Mouse (Mus musculus): ENCODE data around the gene Rcan3. TPM values are rescaled to one million over a fixed set of nuclear protein-coding genes. Genes with fewer than 3 reads are reported as not detected.

The Rcan3 gene
- polyA plus RNA-seq, 2 experiments = 14.0 to 16.1 TPM

GRCm38 (mm10) chr4:135401881-135402280 lies 31.8 kb downstream of the Rcan3 start:
- no peak overlapping the region for H3K4me2 ChIP-seq (replicated peaks; ENCODE audit: low read depth, low read length, severe bottlenecking)
- no peak for TF ChIP-seq POLR2A (IDR thresholded peaks at IDR 0.05; ENCODE audit: borderline replicate concordance, extremely low read depth, insufficient read depth, insufficient read length)
- H3K27ac ChIP-seq (replicated peaks; ENCODE audit: low read depth, low read length) = no peak overlapping the region
- DNase-seq (ENCODE audit: low spot score) = no peak
- no peak overlapping the region for H3K9ac ChIP-seq (ENCODE audit: low read depth, low read length, severe bottlenecking)
- no peak for ATAC-seq (ENCODE audit: low FRiP score, low read depth)
- H3K4me3 ChIP-seq (replicated peaks; ENCODE audit: low read length) = no peak overlapping the region
- peaks cover 17% of the 10 kb centered on the region; the same call in 1 of the 2 replicates for H3K27me3 ChIP-seq (ENCODE audit: control insufficient read depth, insufficient read depth, low read length)
- WGBS = 23% methylated on average over 7 of the region's 7 CpGs
- 0 out of 2 replicates have a peak, but pooled peaks cover 2% of the 10 kb centered on the region for H3K4me1 ChIP-seq (ENCODE audit: control insufficient read depth, insufficient read depth, low read length)
- no peaks in the 10 kb centered on the region for H3K36me3 ChIP-seq (ENCODE audit: control insufficient read depth, insufficient read depth, low read length)
- no peaks in the 10 kb centered on the region for H3K9me3 ChIP-seq (ENCODE audit: control insufficient read depth, low read length)

- Histone ChIP-seq H3K4me2 (replicated peaks; ENCODE audit: low read depth, low read length, severe bottlenecking) (peak within 1 kb of the TSS; percentile 66), H3K27ac (replicated peaks; ENCODE audit: low read depth, low read length) (no peak within 1 kb of the TSS), H3K9ac (ENCODE audit: low read depth, low read length, severe bottlenecking) (peak within 1 kb of the TSS; percentile 35; the same call in 1 of the 2 replicates), H3K4me1 (ENCODE audit: control insufficient read depth, insufficient read depth, low read length) (0 out of 2 replicates have a peak, but pooled peaks cover 2% of the 10 kb centered on the region), H3K9me3 (ENCODE audit: control insufficient read depth, low read length) (no peaks in the 10 kb centered on the region), H3K4me3 (replicated peaks; ENCODE audit: low read length) (peak within 1 kb of the TSS; percentile 37), H3K36me3 (ENCODE audit: control insufficient read depth, insufficient read depth, low read length) (no peaks in the 10 kb centered on the region), H3K27me3 (ENCODE audit: control insufficient read depth, insufficient read depth, low read length) (peaks cover 21% of the 10 kb centered on the region; the same call in 1 of the 2 replicates)
- DNase-seq (ENCODE audit: low spot score) (no peak), ATAC-seq (ENCODE audit: low FRiP score, low read depth) (no peak)
- WGBS = 3% methylated on average over 8 of the region's 29 CpGs
- no peak for TF ChIP-seq POLR2A (IDR thresholded peaks at IDR 0.05; ENCODE audit: borderline replicate concordance, extremely low read depth, insufficient read depth, insufficient read length)
Observed at GRCm38 (mm10) chr4:135397991-135398390, 35.7 kb downstream of the Rcan3 start, which contains the start of gene Ncmap. Ncmap (minus strand) TSS chr4:135398227.

- TF ChIP-seq POLR2A (IDR thresholded peaks at IDR 0.05; ENCODE audit: borderline replicate concordance, extremely low read depth, insufficient read depth, insufficient read length) = no peak
- peak overlapping the region; percentile 35; the same call in 1 of the 2 replicates for H3K9ac ChIP-seq (ENCODE audit: low read depth, low read length, severe bottlenecking)
- no peak for DNase-seq (ENCODE audit: low spot score)
- H3K4me1 ChIP-seq (ENCODE audit: control insufficient read depth, insufficient read depth, low read length) = 0 out of 2 replicates have a peak, but pooled peaks cover 2% of the 10 kb centered on the region
- WGBS = 6% methylated on average over 16 of the region's 16 CpGs
- peaks cover 21% of the 10 kb centered on the region; the same call in 1 of the 2 replicates for H3K27me3 ChIP-seq (ENCODE audit: control insufficient read depth, insufficient read depth, low read length)
- no peaks in the 10 kb centered on the region for H3K36me3 ChIP-seq (ENCODE audit: control insufficient read depth, insufficient read depth, low read length)
- no peak overlapping the region for H3K27ac ChIP-seq (replicated peaks; ENCODE audit: low read depth, low read length)
- H3K9me3 ChIP-seq (ENCODE audit: control insufficient read depth, low read length) = no peaks in the 10 kb centered on the region
- ATAC-seq (ENCODE audit: low FRiP score, low read depth) = no peak
- H3K4me3 ChIP-seq (replicated peaks; ENCODE audit: low read length) = peak overlapping the region; percentile 37
- H3K4me2 ChIP-seq (replicated peaks; ENCODE audit: low read depth, low read length, severe bottlenecking) = peak overlapping the region; percentile 66
Observed at GRCm38 (mm10) chr4:135397551-135397950, 36.1 kb downstream of the Rcan3 start.

- H3K27ac ChIP-seq (replicated peaks; ENCODE audit: low read depth, low read length) = no peak overlapping the region
- WGBS = 77% methylated on average over 5 of the region's 5 CpGs
- DNase-seq (ENCODE audit: low spot score) (no peak), ATAC-seq (ENCODE audit: low FRiP score, low read depth) (no peak)
- no peak overlapping the region for H3K4me3 ChIP-seq (replicated peaks; ENCODE audit: low read length)
- no peaks in the 10 kb centered on the region for H3K36me3 ChIP-seq (ENCODE audit: control insufficient read depth, insufficient read depth, low read length)
- no peak overlapping the region for H3K9ac ChIP-seq (ENCODE audit: low read depth, low read length, severe bottlenecking)
- H3K27me3 ChIP-seq (ENCODE audit: control insufficient read depth, insufficient read depth, low read length) = peaks cover 21% of the 10 kb centered on the region; the same call in 1 of the 2 replicates
- no peak for TF ChIP-seq POLR2A (IDR thresholded peaks at IDR 0.05; ENCODE audit: borderline replicate concordance, extremely low read depth, insufficient read depth, insufficient read length)
- 0 out of 2 replicates have a peak, but pooled peaks cover 2% of the 10 kb centered on the region for H3K4me1 ChIP-seq (ENCODE audit: control insufficient read depth, insufficient read depth, low read length)
- H3K9me3 ChIP-seq (ENCODE audit: control insufficient read depth, low read length) = no peaks in the 10 kb centered on the region
- no peak overlapping the region for H3K4me2 ChIP-seq (replicated peaks; ENCODE audit: low read depth, low read length, severe bottlenecking)
Observed at GRCm38 (mm10) chr4:135396303-135396702, 37.4 kb downstream of the Rcan3 start.

GRCm38 (mm10) chr4:135395375-135395774 lies 38.3 kb downstream of the Rcan3 start:
- no peak for TF ChIP-seq POLR2A (IDR thresholded peaks at IDR 0.05; ENCODE audit: borderline replicate concordance, extremely low read depth, insufficient read depth, insufficient read length)
- no peak for ATAC-seq (ENCODE audit: low FRiP score, low read depth)
- H3K9ac ChIP-seq (ENCODE audit: low read depth, low read length, severe bottlenecking) = no peak overlapping the region
- no peak overlapping the region for H3K4me3 ChIP-seq (replicated peaks; ENCODE audit: low read length)
- WGBS = 77% methylated on average over 4 of the region's 4 CpGs
- H3K36me3 ChIP-seq (ENCODE audit: control insufficient read depth, insufficient read depth, low read length) = no peaks in the 10 kb centered on the region
- H3K4me2 ChIP-seq (replicated peaks; ENCODE audit: low read depth, low read length, severe bottlenecking) = no peak overlapping the region
- 0 out of 2 replicates have a peak, but pooled peaks cover 2% of the 10 kb centered on the region for H3K4me1 ChIP-seq (ENCODE audit: control insufficient read depth, insufficient read depth, low read length)
- no peaks in the 10 kb centered on the region for H3K9me3 ChIP-seq (ENCODE audit: control insufficient read depth, low read length)
- DNase-seq (ENCODE audit: low spot score) = no peak
- H3K27ac ChIP-seq (replicated peaks; ENCODE audit: low read depth, low read length) = no peak overlapping the region
- H3K27me3 ChIP-seq (ENCODE audit: control insufficient read depth, insufficient read depth, low read length) = peaks cover 21% of the 10 kb centered on the region; the same call in 1 of the 2 replicates
